Mouse (Mus musculus) kidney, adult 2 months (tissue): ENCODE results near the gene Ttn.

ENCODE experiments used
- CTCF ChIP-seq: fragments of 200-500 bp; conservative IDR thresholded peaks from 2 replicates; pipeline ENCODE4 v1.5.1; 2011; ENCODE audit warnings: low read depth, mild to moderate bottlenecking, control low read depth, low read length, moderate library complexity, mixed read lengths; ENCODE audit not compliant: insufficient read depth, insufficient read length
- POLR2A ChIP-seq: fragments of 200-500 bp; IDR thresholded peaks from one replicate; pipeline ENCODE4 v1.6.1; 2011; ENCODE audit warnings: low read depth, low read length, control low read depth

- TF ChIP-seq POLR2A (no peak), CTCF (no peak)
Measured at GRCm38 (mm10) chr2:76807284-76807683, 175.1 kb downstream of the Ttn start.
